Mouse (Mus musculus): ENCODE measurements around the gene 1110017D15Rik.

- TF ChIP-seq POLR2A (IDR thresholded peaks at IDR 0.05; ENCODE audit: borderline replicate concordance, control insufficient read depth, low read depth, low read length) (no peak), CTCF (IDR thresholded peaks at IDR 0.05; ENCODE audit: control insufficient read depth, insufficient read depth, low read length) (no peak)
Observed at GRCm38 (mm10) chr4:41519195-41519594, 2.1 kb upstream of the 1110017D15Rik start.
